Mouse (Mus musculus) megakaryocyte, embryonic 14.5 days (primary cell): Measurements from ENCODE around the gene Plxna2. TPM values are rescaled to one million over a fixed set of nuclear protein-coding genes. Genes with fewer than 3 reads are reported as not detected.

Experiments
- H3K27me3 ChIP-seq: replicated peaks from 2 replicates; pipeline ENCODE3; 2012; ENCODE audit warnings: inconsistent platforms
- H3K36me3 ChIP-seq: replicated peaks from 2 replicates; pipeline ENCODE3; 2012; ENCODE audit warnings: low read length, inconsistent platforms, mixed read lengths
- H3K4me1 ChIP-seq: 2 replicates; pipeline ENCODE4 v1.6.1; 2012; ENCODE audit warnings: inconsistent platforms
- H3K4me3 ChIP-seq: replicated peaks from 2 replicates; pipeline ENCODE3; 2012; ENCODE audit warnings: moderate library complexity, mild to moderate bottlenecking, inconsistent platforms
- H3K9me3 ChIP-seq: 2 replicates; pipeline ENCODE4 v1.6.1; 2012; ENCODE audit warnings: inconsistent platforms
- FLI1 ChIP-seq: IDR thresholded peaks from 2 replicates; pipeline ENCODE4 v1.6.1; 2012; ENCODE audit warnings: low read length, inconsistent platforms, mixed read lengths
- GATA1 ChIP-seq: IDR thresholded peaks from 3 replicates; pipeline ENCODE4 v1.6.1; 2012; ENCODE audit warnings: mixed read lengths, low read length, inconsistent platforms, borderline replicate concordance
- polyA plus RNA-seq: library from polyadenylated mRNA; stranded (reverse); fragments of >175 nt; gene quantifications from 2 replicates; pipeline ENCODE4 v1.2.3, GENCODE M21; 2012; ENCODE audit warnings: low replicate concordance; ENCODE audit not compliant: insufficient read depth

The Plxna2 gene
- polyA plus RNA-seq, 1 experiment: 0.62 TPM

GRCm38 (mm10) chr1:194761432-194762212, 143.6 kb downstream of the Plxna2 start:
- Histone ChIP-seq H3K27me3 (no peaks in the 10 kb centered on the region), H3K4me1 (peaks cover 4% of the 10 kb centered on the region), H3K9me3 (no peaks in the 10 kb centered on the region), H3K4me3 (no peak overlapping the region), H3K36me3 (no peaks in the 10 kb centered on the region)
- TF ChIP-seq GATA1: no peak
- no peak for TF ChIP-seq FLI1

GRCm38 (mm10) chr1:194762896-194763295, 144.9 kb downstream of the Plxna2 start:
- H3K27me3 ChIP-seq: no peaks in the 10 kb centered on the region
- H3K36me3 ChIP-seq: no peaks in the 10 kb centered on the region
- no peak overlapping the region for H3K4me3 ChIP-seq
- TF ChIP-seq GATA1 (no peak), FLI1 (no peak)
- H3K4me1 ChIP-seq: no peaks in the 10 kb centered on the region
- H3K9me3 ChIP-seq: no peaks in the 10 kb centered on the region

DNA sequence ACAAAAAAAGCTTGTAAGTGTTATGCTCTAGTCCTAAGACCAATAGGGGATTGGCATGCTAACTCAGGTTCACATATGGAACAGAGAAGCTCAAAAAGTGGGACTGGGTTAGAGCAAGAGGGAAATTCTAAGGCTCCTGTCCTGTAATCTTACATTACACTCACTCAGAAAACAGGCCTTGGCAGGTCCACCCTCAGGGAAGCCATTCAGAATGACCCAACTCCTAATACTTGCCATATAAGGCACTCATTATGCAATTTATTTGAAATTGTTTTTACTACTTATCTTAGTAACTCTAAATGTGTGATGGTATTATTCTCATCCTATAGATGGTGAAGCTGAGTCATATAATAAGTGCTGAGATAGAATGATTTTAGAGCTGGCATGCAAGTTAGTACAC, 146.9 kb downstream of the Plxna2 start:
- Histone ChIP-seq H3K4me1 (no peaks in the 10 kb centered on the region), H3K36me3 (no peaks in the 10 kb centered on the region), H3K9me3 (no peaks in the 10 kb centered on the region), H3K27me3 (no peaks in the 10 kb centered on the region), H3K4me3 (no peak overlapping the region)
- no peak for TF ChIP-seq FLI1
- TF ChIP-seq GATA1: no peak

GRCm38 (mm10) chr1:194768799-194769198, 150.8 kb downstream of the Plxna2 start:
- no peaks in the 10 kb centered on the region for H3K4me1 ChIP-seq
- no peak for TF ChIP-seq FLI1
- no peak for TF ChIP-seq GATA1
- H3K4me3 ChIP-seq: no peak overlapping the region
- H3K27me3 ChIP-seq: no peaks in the 10 kb centered on the region
- H3K9me3 ChIP-seq: no peaks in the 10 kb centered on the region
- H3K36me3 ChIP-seq: no peaks in the 10 kb centered on the region

GRCm38 (mm10) chr1:194772053-194772452, 154.0 kb downstream of the Plxna2 start:
- TF ChIP-seq FLI1 (no peak), GATA1 (no peak)
- H3K36me3 ChIP-seq: no peaks in the 10 kb centered on the region

DNA sequence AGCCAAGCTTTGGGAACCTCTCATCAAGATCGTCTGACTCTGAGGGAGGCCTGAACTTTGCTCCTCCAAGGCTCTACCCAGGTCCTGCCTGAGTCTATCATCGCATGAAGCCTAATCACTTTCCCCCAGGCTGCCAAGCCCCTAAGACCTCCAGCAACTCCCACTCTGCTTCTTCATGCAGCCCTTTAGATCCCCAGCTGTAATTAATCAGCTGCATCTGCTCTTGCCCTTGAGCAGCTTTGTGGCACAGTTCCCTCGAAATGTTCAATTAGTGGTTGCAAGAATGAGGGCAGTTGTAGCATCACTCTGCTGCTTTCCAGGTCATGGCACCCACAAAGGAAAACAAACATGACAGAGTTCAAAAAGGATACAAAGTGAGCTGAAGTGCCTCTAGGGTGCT, 155.9 kb downstream of the Plxna2 start:
- Histone ChIP-seq H3K36me3 (no peaks in the 10 kb centered on the region), H3K4me1 (no peaks in the 10 kb centered on the region), H3K9me3 (no peaks in the 10 kb centered on the region), H3K4me3 (no peak overlapping the region), H3K27me3 (no peaks in the 10 kb centered on the region)
- TF ChIP-seq FLI1: no peak
- no peak for TF ChIP-seq GATA1

More at GRCm38 (mm10) chr1:194772053-194772452, 154.0 kb downstream of the Plxna2 start:
- no peaks in the 10 kb centered on the region for H3K27me3 ChIP-seq
- no peaks in the 10 kb centered on the region for H3K4me1 ChIP-seq
- H3K9me3 ChIP-seq: no peaks in the 10 kb centered on the region
- no peak overlapping the region for H3K4me3 ChIP-seq

- no peak overlapping the region for H3K4me3 ChIP-seq
- H3K4me1 ChIP-seq: no peaks in the 10 kb centered on the region
- no peaks in the 10 kb centered on the region for H3K36me3 ChIP-seq
- peaks cover 2% of the 10 kb centered on the region for H3K27me3 ChIP-seq
- TF ChIP-seq FLI1 (no peak), GATA1 (no peak)
- H3K9me3 ChIP-seq: no peaks in the 10 kb centered on the region
These were observed 156.3 kb downstream of the Plxna2 start for GRCm38 (mm10) chr1:194774350-194774749.

GRCm38 (mm10) chr1:194774754-194775153, 156.7 kb downstream of the Plxna2 start:
- Histone ChIP-seq H3K4me3 (no peak overlapping the region), H3K9me3 (no peaks in the 10 kb centered on the region), H3K36me3 (no peaks in the 10 kb centered on the region), H3K4me1 (no peaks in the 10 kb centered on the region), H3K27me3 (peaks cover 2% of the 10 kb centered on the region)
- TF ChIP-seq FLI1 (no peak), GATA1 (no peak)

- Histone ChIP-seq H3K4me1 (no peaks in the 10 kb centered on the region), H3K9me3 (no peaks in the 10 kb centered on the region), H3K36me3 (no peaks in the 10 kb centered on the region), H3K4me3 (no peak overlapping the region), H3K27me3 (peaks cover 2% of the 10 kb centered on the region)
- TF ChIP-seq GATA1 (no peak), FLI1 (no peak)
These were observed 157.8 kb downstream of the Plxna2 start for GRCm38 (mm10) chr1:194775656-194776374.

DNA sequence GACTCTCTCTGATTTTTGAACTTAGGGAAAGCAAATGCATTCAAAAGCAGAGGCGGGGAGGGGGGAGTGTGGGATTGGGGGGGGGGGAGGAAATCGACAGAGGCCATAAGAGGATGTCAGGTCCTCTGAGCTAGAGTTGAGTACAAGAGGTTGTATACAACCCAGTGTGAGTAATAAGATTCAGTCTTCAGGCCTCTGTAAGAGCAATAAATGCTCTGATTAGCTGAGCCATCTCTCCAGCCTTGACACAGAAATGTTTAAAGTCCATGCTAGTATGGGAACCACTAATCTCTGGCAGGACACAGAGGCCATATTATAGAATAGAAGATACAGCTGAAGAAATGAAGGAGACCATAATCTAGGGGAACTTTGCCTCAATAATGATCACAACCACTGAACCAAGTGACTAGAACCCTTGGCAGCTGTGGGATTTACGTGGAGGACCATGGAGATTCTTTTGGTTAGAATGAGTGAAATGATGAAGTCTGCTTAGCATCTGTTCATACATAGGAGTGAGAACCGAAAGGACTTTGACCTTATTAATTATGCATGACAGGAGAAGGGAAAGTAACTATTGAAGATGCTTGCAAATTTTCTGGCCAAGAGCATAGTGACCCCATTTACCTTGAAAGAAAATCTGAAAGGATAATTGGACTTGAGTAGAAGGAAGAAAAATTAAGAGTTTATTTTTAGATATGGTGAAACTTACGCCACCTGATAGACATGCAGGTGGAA, 158.7 kb downstream of the Plxna2 start:
- Histone ChIP-seq H3K36me3 (no peaks in the 10 kb centered on the region), H3K9me3 (no peaks in the 10 kb centered on the region), H3K4me3 (no peak overlapping the region), H3K4me1 (no peaks in the 10 kb centered on the region), H3K27me3 (peaks cover 2% of the 10 kb centered on the region)
- no peak for TF ChIP-seq GATA1
- no peak for TF ChIP-seq FLI1
